Mouse (Mus musculus): ENCODE results near the gene Irf3.

DNA sequence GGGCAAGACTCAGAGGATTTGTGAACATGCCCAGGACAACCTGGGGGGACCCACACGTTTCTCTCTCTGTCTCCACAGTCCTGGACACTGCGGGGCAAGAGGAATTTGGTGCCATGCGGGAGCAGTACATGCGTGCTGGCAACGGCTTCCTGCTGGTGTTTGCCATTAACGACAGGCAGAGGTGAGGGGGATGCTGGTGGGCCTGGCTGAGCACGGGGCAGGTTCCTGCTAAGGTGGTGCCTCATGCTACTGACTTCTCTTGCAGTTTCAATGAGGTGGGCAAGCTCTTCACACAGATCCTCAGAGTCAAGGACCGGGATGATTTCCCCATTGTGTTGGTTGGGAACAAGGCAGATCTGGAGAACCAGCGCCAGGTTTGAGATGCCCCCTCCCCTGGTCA is 22.8 kb downstream of the Irf3 start:
- TF ChIP-seq CTCF (IDR thresholded peaks at IDR 0.05; ENCODE audit: borderline replicate concordance, control insufficient read depth, extremely low read depth, insufficient read depth, low read length, poor library complexity) = no peak
- no peak for TF ChIP-seq POLR2A (IDR thresholded peaks at IDR 0.05; ENCODE audit: control insufficient read depth, extremely low read depth, insufficient read depth, low read length, poor library complexity)

Data from thymus, adult 2 months (tissue).